Mouse (Mus musculus) mature B cell (primary cell): ENCODE measurements around the gene Prpf40b.
"Not testable (repeated sequence)": the region's sequence is repeated elsewhere in the genome, so short reads cannot be mapped to it uniquely, and the experiment has no call there.

ENCODE experiments used
- in situ Hi-C: fragments of 300-500 bp; cut with MboI; formaldehyde crosslinking; loops from 2 replicates; pipeline ENCODE4 v1.14.3; 2019

The Prpf40b gene

DNA sequence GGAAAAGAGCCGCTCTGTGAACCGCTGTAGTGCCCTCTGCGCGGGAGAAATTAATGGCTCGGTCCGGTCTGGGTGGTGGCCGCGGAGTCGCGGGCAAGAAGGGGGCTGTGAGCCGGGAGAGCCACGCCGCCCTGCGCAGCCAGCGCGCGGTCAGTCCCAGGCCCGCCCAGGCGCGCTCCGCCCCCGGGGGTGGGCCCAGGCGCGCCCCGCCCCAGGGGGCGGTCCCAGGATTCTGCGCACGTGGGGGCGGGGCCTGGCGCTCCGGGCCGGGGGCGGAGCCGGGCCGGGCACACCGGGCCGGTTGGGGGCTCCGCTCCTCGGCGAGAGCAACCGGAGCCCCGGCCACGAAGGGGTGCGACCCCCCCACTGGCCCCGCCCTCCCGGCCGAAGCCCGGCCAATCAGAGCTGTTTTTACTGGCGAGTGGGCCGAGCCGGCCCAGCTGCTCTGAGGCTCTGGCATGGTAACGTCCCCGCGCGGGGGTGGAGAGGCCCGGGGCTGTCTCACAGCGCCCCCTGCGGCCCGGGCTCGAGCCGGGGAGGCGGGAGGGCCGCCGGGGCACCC lies at the start of gene Prpf40b:
Gene Prpf40b, plus strand, starts transcription at position 275 of the 562 bp plus-strand sequence.
- in situ Hi-C loops, result no loop called here

GRCm38 (mm10) chr15:99246736-99247135 lies 48.2 kb upstream of the Prpf40b start:
- in situ Hi-C loops, result not testable (repeated sequence)

- in situ Hi-C loops, result no loop called here
These were observed 45.9 kb upstream of the Prpf40b start for GRCm38 (mm10) chr15:99248972-99249371.

DNA sequence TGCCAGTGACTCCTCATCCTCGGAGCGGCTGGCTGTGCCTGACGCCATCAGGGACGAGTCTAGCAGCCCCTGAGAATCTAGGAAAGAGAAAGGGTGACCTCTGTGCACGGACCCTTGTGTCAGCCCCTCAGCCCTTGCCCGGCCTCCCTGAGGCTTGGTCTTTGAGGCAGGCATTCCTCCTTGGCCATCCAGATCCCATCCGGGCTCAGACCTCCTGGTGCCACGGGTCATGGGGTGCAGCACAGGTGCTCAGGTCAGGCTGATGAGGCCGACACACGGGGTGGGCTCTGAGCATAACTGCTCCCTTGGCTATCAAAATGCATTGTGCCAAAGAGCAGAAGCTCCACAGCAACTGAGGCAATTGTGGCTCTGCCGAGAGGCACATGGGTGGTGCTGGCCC lies 44.9 kb upstream of the Prpf40b start:
- in situ Hi-C loops, result no loop called here

DNA sequence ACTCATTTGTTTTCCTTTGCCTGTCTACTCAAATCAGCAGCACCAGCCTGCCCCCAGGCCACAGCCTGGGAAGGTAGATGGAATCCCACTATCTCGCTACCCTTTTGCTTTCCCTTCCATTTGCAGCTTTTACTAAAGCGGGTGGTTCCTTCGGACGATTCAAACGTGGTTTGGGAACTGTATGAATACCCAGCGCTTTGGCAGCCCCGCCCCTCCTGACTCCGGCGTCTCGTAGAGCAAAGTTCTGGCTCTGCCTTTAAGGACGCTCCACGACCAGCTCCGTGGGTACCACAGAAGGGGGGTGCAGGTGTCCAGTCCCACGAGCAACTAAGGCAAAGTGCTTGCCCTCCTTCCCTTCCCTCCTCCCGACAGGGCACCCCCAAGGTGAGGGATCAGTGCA lies 43.8 kb upstream of the Prpf40b start:
- in situ Hi-C loops, result not testable (repeated sequence)

DNA sequence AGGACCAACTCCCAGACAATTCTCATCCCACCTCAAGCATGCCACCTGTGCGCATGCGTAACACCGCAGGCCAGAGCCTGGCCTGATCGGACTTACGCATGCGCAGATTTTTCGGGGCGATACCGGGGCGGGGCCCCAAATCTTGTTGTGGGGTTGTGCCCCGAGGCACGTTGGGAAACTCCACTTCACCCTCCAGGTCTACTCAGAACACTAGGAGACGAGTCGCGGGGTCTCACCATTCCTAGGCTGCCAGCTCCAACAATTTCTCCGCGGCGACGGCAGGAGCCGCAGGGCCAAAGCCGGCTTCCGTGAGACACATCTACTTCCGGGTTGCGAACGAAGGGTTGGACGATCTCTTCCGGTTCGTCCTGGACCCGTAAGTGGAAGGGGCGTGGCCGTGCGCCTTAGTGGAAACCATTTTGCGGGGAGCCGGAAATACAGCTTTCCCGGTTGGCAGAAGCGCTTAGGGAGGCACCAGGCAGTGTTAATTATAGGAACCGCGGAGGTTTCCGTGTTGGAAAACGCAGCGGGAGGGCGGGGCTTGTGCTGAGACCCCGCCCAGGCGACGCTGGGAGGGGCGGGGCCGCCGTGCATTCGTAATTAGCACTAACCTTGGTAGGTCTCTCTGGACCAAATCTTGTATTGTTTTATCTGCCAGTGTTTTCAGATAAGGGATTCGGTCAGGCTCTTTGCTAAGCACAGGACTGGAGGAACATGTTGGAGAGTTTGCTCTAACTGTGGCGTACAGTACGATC lies 43.1 kb upstream of the Prpf40b start, which contains the start of gene Mcrs1:
Gene Mcrs1, minus strand, starts transcription at position 336 of the 755 bp plus-strand sequence.
- in situ Hi-C loops, result no loop called here

- in situ Hi-C loops, result no loop called here
These were observed 42.3 kb upstream of the Prpf40b start for GRCm38 (mm10) chr15:99252381-99253174.

- in situ Hi-C loops, result not testable (repeated sequence)
These were observed 41.8 kb upstream of the Prpf40b start for GRCm38 (mm10) chr15:99253175-99253479.

- in situ Hi-C loops, result no loop called here
These were observed 41.1 kb upstream of the Prpf40b start for GRCm38 (mm10) chr15:99253772-99254171.

DNA sequence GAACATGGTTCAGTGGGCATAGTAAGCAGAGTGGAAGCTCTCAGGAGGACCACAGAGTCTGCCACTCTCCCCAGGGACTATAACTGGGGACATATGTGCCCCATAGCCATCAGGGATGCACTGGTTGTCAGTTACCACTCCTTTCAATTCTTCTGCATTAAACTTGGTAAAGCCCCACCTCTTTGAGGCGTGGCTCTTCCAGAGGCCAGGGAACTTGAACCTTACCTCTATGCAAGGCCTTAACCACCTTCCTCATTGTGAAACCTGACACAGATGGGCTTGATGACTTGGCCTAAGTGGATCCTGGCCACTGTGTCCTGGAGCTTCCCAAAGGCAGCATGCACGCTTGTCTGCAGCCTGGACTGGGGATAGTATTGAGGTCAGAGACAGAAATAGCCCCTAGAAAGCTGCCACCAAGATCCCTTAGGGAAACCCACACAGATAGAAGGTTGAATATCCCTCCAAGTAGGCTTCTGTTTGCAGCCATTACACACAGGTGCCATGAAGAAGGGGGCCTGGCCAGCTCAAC lies 40.3 kb upstream of the Prpf40b start:
- in situ Hi-C loops, result no loop called here

DNA sequence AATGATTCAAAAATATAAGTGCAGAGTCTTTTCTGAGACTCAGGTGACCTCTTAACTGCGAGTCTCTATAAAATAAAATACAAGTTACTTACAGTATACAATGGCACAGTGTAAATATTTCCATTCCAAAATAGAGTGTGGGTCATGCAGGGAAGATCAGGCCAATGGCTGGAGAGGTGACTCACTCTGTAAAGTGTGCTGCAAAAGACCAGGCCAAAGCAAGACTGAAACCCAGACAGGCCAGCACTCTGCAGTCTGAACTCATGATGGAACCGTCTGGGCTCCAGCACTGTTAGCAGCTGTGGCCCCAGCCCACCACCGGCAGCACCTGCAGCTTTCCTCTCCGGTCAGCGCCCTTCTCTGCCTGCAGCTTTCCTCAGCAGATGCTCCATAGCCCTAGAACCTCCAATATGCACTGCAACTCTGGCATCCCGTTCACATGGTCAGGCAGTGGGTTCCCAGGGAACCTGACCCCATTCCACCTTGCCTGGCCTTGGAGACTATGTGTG lies 39.6 kb upstream of the Prpf40b start:
- in situ Hi-C loops, result no loop called here

DNA sequence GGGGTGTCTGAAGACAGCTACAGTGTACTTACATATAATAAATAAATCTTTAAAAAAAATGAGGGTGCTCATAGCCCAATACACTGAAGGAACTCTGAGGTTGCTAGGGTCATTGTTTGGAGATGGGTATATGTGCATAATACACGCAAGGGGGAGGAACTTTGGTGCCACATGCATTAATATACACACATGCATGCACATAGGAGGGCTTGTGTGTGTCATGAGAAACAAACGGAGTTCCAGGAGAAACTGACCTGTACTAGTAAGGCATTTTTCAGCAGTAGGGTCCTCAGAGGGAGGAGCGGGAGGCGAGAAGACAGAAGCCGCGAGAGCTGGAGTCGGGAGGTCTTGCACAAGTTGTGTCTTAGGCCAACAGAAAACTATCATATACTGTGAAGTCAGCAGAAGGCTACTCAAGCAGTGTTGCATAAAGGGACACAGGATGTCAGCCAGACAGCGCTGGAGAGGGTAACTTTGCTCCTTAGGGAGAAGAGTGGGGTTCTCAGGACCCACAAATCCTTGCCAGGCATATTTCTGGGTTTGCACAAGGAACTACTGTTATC lies 35.6 kb upstream of the Prpf40b start:
- in situ Hi-C loops, result no loop called here

DNA sequence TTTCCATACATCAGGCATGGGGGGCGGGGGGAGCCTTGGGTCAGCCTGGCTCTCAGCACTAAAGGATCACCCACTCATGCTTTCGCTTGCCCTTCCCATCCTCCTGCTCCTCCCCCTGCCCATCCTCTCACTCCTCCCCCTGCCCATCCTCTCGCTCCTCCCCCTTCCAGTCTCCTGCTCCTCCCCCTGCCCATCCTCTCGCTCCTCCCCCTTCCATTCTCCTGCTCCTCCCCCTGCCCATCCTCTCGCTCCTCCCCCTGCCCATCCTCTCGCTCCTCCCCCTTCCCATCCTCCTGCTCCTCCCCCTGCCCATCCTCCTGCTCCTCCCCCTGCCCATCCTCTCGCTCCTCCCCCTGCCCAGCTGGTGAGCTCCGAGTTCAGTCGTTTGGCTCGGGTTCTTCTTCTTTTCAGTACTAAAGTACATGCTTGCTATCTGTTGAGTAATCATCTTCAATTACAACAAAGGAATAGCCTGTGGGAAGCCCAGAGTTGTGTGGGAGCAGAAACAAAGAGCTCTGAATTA lies 35.1 kb upstream of the Prpf40b start:
- in situ Hi-C loops, result no loop called here

- in situ Hi-C loops, result no loop called here
These were observed 32.2 kb upstream of the Prpf40b start for GRCm38 (mm10) chr15:99262702-99263101.

- in situ Hi-C loops, result no loop called here
These were observed 30.5 kb upstream of the Prpf40b start for GRCm38 (mm10) chr15:99264363-99264762.

- in situ Hi-C loops, result no loop called here
These were observed 29.2 kb upstream of the Prpf40b start for GRCm38 (mm10) chr15:99265679-99266078.

GRCm38 (mm10) chr15:99276095-99276494 lies 18.8 kb upstream of the Prpf40b start:
- in situ Hi-C loops, result no loop called here

DNA sequence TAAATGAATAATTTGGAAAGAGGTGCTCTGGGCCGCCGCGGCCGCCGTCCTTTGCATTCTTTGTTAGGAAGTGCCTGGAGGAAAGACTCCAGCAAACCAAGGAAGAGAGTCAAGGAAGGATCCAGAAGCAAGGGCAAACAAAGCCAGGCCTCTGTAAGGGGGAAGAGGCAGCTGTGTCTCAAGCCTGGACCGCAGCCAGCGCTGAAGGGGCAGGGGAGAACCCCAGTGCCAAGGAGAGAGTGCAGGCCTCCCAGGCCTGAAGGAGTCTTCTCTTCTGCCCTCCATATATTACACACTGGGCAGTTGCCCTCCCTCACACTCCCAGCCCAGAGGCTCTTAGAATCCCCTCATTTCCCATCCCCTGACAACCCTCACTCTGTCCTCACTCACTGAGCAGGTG lies 16.6 kb upstream of the Prpf40b start:
- in situ Hi-C loops, result no loop called here

DNA sequence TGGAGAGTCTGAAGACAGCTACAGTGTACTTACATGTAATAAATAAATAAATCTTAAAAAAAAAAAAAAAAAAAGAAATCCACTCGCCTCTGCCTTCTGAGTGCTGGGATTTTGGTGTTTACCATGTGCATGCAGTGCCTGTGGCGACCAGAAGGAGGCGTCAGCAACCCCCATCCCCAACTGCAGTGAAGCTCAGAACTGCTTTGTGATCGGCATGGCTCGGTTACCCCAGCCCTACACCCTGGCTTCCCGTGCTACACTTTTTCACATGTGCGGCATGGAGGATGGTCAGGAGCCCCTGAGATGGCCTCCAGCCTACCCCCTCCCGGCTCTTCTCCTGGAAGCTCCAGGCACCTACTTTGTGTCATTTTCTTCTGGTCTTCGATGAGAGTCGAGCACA lies 11.4 kb upstream of the Prpf40b start:
- in situ Hi-C loops, result no loop called here

DNA sequence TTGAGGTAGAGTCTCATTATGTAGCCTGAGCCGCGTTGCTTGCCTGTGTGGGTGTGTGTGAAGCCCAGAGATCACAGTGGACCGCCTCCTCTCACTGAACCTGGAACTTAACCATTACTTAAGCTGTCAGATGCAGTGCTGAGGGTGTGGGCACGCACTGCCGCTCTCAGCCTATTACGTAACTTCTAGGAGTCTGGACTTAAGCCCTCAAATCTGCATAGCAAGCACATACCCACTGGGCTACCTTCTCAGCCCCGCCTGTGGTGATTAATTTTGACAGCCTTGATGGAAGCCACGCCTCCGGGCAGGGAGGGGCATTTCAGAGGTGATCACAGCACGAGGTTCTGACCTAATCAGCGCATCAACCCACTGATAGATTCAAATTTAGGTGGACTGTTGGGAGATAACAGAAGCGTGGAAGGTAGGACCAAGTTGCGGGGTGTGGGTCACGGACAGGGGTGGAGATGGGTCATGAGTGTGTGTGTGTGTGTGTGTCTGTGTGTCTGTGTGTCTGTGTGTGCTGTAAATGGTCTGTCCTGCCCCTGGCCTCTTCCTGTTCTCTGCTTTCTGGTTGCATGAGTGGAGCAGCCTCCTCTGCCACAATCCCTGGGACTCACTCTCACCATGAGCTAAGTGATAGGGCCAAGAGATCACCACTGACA lies 10.2 kb upstream of the Prpf40b start:
- in situ Hi-C loops, result no loop called here

- in situ Hi-C loops, result no loop called here
These were observed 9.7 kb upstream of the Prpf40b start for GRCm38 (mm10) chr15:99285189-99285535.
